Mouse (Mus musculus) lung, postnatal 4 days (tissue): ENCODE measurements at regions not wholly inside any gene's neighbourhood (a gene's known extent, or its start where the extent isn't known, plus 50 kb on each side); places are given as distances from the start of the nearest gene placed in this dataset.

Source experiments
- DNase-seq, 2 experiments: peaks; one replicate each; pipeline ENCODE4 v3.0.0; 2021

GRCm38 (mm10) chr12:58581811-58582572 is 312.9 kb upstream of the Clec14a start:
- DNase-seq = no peak

GRCm38 (mm10) chr12:58569056-58569455 is 300.0 kb upstream of the Clec14a start:
- DNase-seq = no peak

GRCm38 (mm10) chr12:58560840-58561239 is 291.8 kb upstream of the Clec14a start:
- no peak for DNase-seq

GRCm38 (mm10) chr12:58559833-58560232 is 290.7 kb upstream of the Clec14a start:
- no peak for DNase-seq

- no peak for DNase-seq
Measured at GRCm38 (mm10) chr12:58557261-58557660, 288.2 kb upstream of the Clec14a start.

- no peak for DNase-seq
Measured at GRCm38 (mm10) chr12:58556741-58557140, 287.7 kb upstream of the Clec14a start.

- no peak for DNase-seq
Measured at GRCm38 (mm10) chr12:58556060-58556459, 287.0 kb upstream of the Clec14a start.

- DNase-seq = no peak
Measured at GRCm38 (mm10) chr12:58550859-58551761, 282.0 kb upstream of the Clec14a start.

- DNase-seq = peak in 1 of 2 experiments; percentile 23
Measured at GRCm38 (mm10) chr12:58545832-58546538, 276.9 kb upstream of the Clec14a start.

- DNase-seq = no peak
Measured at GRCm38 (mm10) chr12:58544862-58545261, 275.8 kb upstream of the Clec14a start.

- DNase-seq = no peak
Measured at GRCm38 (mm10) chr12:58538305-58538719, 269.2 kb upstream of the Clec14a start.

GRCm38 (mm10) chr12:58537833-58538232 is 268.7 kb upstream of the Clec14a start:
- DNase-seq = no peak

- no peak for DNase-seq
Measured at GRCm38 (mm10) chr12:58536381-58536992, 267.4 kb upstream of the Clec14a start.

GRCm38 (mm10) chr12:58530306-58530705 is 261.2 kb upstream of the Clec14a start:
- no peak for DNase-seq

- DNase-seq = no peak
Measured at GRCm38 (mm10) chr12:58516800-58517199, 247.7 kb upstream of the Clec14a start.

GRCm38 (mm10) chr12:58513951-58514350 is 244.9 kb upstream of the Clec14a start:
- no peak for DNase-seq

GRCm38 (mm10) chr12:58512645-58513044 is 243.6 kb upstream of the Clec14a start:
- DNase-seq = no peak

GRCm38 (mm10) chr12:58504283-58504682 is 235.2 kb upstream of the Clec14a start:
- DNase-seq = no peak

- DNase-seq = no peak
Measured at GRCm38 (mm10) chr12:58474181-58474580, 205.1 kb upstream of the Clec14a start.

- no peak for DNase-seq
Measured at GRCm38 (mm10) chr12:58473511-58473910, 204.4 kb upstream of the Clec14a start.

GRCm38 (mm10) chr12:58460465-58460864 is 191.4 kb upstream of the Clec14a start:
- DNase-seq = no peak

- DNase-seq = no peak
Measured at GRCm38 (mm10) chr12:58454828-58455227, 185.7 kb upstream of the Clec14a start.

GRCm38 (mm10) chr12:58443007-58443406 is 173.9 kb upstream of the Clec14a start:
- DNase-seq = no peak
